Mouse (Mus musculus) heart, embryonic 16.5 days (tissue): ENCODE data around the gene Fbxo40. TPM values are rescaled to one million over a fixed set of nuclear protein-coding genes. Genes with fewer than 3 reads are reported as not detected.

Source experiments
- ATAC-seq: fragments of 200-750 bp; cut with Nextera tagmentation; replicated peaks from 2 replicates; pipeline ENCODE4 v1.8.0; 2017; ENCODE audit warnings: moderate number of reproducible peaks; ENCODE audit not compliant: insufficient read depth, low FRiP score; ENCODE audit errors: extremely low read depth
- H3K27ac ChIP-seq: fragments of 300-500 bp; sonication (generic); 2 replicates; pipeline ENCODE4 v1.5.1; 2014; ENCODE audit warnings: mild to moderate bottlenecking, low read length, control low read depth, moderate library complexity
- H3K27me3 ChIP-seq: fragments of 300-500 bp; sonication (generic); 2 replicates; pipeline ENCODE4 v1.6.1; 2014; ENCODE audit warnings: low read length, mixed read lengths; ENCODE audit not compliant: control insufficient read depth, insufficient read depth
- H3K36me3 ChIP-seq: fragments of 300-500 bp; sonication (generic); 2 replicates; pipeline ENCODE4 v1.6.1; 2014; ENCODE audit not compliant: control insufficient read depth, insufficient read depth
- H3K4me1 ChIP-seq: fragments of 300-500 bp; sonication (generic); 2 replicates; pipeline ENCODE4 v1.6.1; 2014; ENCODE audit warnings: low read length, mixed read lengths; ENCODE audit not compliant: control insufficient read depth, insufficient read depth
- H3K4me2 ChIP-seq: fragments of 300-500 bp; sonication (generic); 2 replicates; pipeline ENCODE4 v1.6.1; 2014; ENCODE audit warnings: low read depth, mild to moderate bottlenecking, control low read depth, low read length
- H3K4me3 ChIP-seq: fragments of 300-500 bp; sonication (generic); 2 replicates; pipeline ENCODE4 v1.5.1; 2014; ENCODE audit warnings: mild to moderate bottlenecking, control low read depth, low read length
- H3K9ac ChIP-seq: fragments of 300-500 bp; sonication (generic); 2 replicates; pipeline ENCODE4 v1.6.1; 2014; ENCODE audit warnings: low read length, control low read depth
- H3K9me3 ChIP-seq: fragments of 300-500 bp; sonication (generic); replicated peaks from 2 replicates; pipeline ENCODE4 v1.6.1; 2016; ENCODE audit warnings: low read length; ENCODE audit not compliant: control insufficient read depth
- WGBS: fragments of 180-500 bp; shearing (Covaris S2); extraction: QIAGEN DNeasy Blood & Tissue Kit; methylation state at CpG from one replicate; pipeline ENCODE4 v1.1.7; 2014; 5-methylcytosine and 5-hydroxymethylcytosine counted together
- polyA plus RNA-seq: library from polyadenylated mRNA; unstranded; fragments of >200 nt; fragmentation: Nextera tagmentation; extraction: Ambion mirVana; gene quantifications from 2 replicates; pipeline ENCODE4 v1.2.1, GENCODE M21; 2015

Fbxo40 gene
- polyA plus RNA-seq, 1 experiment from 2014 or later = 15.5 TPM

GRCm38 (mm10) chr16:36920410-36920809, 69.9 kb downstream of the Fbxo40 start:
- Histone ChIP-seq H3K4me2 (no peak overlapping the region), H3K27me3 (no peaks in the 10 kb centered on the region), H3K4me3 (no peak overlapping the region), H3K27ac (no peak overlapping the region), H3K36me3 (peaks cover 30% of the 10 kb centered on the region), H3K4me1 (no peaks in the 10 kb centered on the region), H3K9ac (no peak overlapping the region), H3K9me3 (no peaks in the 10 kb centered on the region)
- WGBS = 80% methylated on average over 3 of the region's 3 CpGs
- ATAC-seq = no peak

DNA sequence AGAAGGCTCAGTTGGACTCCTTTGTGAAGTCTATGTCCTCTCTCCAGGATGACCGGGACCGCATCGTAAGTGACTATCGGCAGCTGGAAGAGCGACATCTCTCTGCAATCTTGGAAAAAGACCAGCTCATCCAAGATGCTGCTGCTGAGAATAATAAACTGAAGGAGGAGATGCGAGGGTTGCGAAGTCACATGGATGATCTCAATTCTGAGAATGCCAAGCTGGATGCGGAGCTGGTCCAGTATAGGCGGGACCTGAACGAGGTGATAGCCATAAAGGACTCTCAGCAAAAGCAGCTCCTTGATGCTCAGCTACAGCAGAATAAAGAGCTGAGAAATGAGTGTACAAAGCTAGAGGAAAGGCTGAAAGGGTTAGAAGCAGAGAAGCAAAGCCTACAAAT, 71.8 kb downstream of the Fbxo40 start:
- H3K9ac ChIP-seq = no peak overlapping the region
- no peaks in the 10 kb centered on the region for H3K9me3 ChIP-seq
- no peak overlapping the region for H3K4me3 ChIP-seq
- no peaks in the 10 kb centered on the region for H3K4me1 ChIP-seq
- no peak for ATAC-seq
- H3K27ac ChIP-seq = no peak overlapping the region
- H3K4me2 ChIP-seq = no peak overlapping the region
- no peaks in the 10 kb centered on the region for H3K27me3 ChIP-seq
- 94% methylated on average over 10 of the region's 10 CpGs for WGBS
- H3K36me3 ChIP-seq = peaks cover 36% of the 10 kb centered on the region

DNA sequence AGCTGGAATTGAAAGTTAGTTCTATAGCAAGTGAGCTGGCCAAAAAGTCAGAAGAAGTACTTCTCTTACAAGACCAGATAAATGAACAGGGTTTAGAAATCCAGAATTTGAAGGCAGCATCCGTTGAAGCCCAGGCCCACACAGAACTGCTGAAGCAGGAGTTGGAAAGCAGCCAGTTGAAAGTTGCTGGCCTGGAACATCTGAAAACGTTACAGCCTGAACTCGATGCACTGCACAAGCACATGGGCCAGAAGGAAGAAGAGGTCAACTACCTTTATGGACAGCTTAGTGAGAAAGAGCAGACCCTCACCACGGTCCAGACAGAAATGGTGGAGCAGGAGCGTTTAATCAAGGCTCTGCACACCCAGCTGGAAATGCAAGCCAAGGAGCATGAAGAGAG, 76.1 kb downstream of the Fbxo40 start:
- Histone ChIP-seq H3K9ac (no peak overlapping the region), H3K27ac (no peak overlapping the region), H3K36me3 (peaks cover 50% of the 10 kb centered on the region), H3K27me3 (no peaks in the 10 kb centered on the region), H3K4me2 (no peak overlapping the region), H3K4me3 (no peak overlapping the region), H3K4me1 (no peaks in the 10 kb centered on the region), H3K9me3 (no peaks in the 10 kb centered on the region)
- 68% methylated on average over 5 of the region's 5 CpGs for WGBS
- no peak for ATAC-seq

Other genes starting within 250 kb of the Fbxo40 start
- gene Slc15a2, start 205.5 kb downstream of the Fbxo40 start, polyA plus RNA-seq = 1.8 and 4.8 TPM in 2 replicates
- gene Iqcb1, start 162.1 kb downstream of the Fbxo40 start, polyA plus RNA-seq = 21.2 and 21.6 TPM in 2 replicates
- gene Eaf2, start 115.5 kb downstream of the Fbxo40 start, polyA plus RNA-seq = 0.62 and 0.79 TPM in 2 replicates
- gene Golgb1, start 115.3 kb downstream of the Fbxo40 start, polyA plus RNA-seq = 53.0 and 54.4 TPM in 2 replicates
- gene Hcls1, start 55.5 kb downstream of the Fbxo40 start, polyA plus RNA-seq = 9.4 and 19.2 TPM in 2 replicates
- gene Polq, start 21.3 kb upstream of the Fbxo40 start, polyA plus RNA-seq = 4.2 and 6.3 TPM in 2 replicates